Mouse (Mus musculus) stomach, embryonic 14.5 days (tissue): ENCODE results near the gene Hoxb5. TPM values are rescaled to one million over a fixed set of nuclear protein-coding genes. Genes with fewer than 3 reads are reported as not detected.

Source experiments
- ATAC-seq: fragments of 200-750 bp; cut with Nextera tagmentation; 2 replicates; pipeline ENCODE4 v1.8.0; 2017; ENCODE audit warnings: low read depth, moderate TSS enrichment; ENCODE audit not compliant: insufficient number of reproducible peaks, insufficient read depth, low FRiP score
- H3K27ac ChIP-seq: fragments of 300-500 bp; sonication (generic); 2 replicates; pipeline ENCODE4 v1.5.1; 2014; ENCODE audit warnings: mild to moderate bottlenecking, low read length, moderate library complexity, mixed read lengths
- H3K27me3 ChIP-seq: fragments of 300-500 bp; sonication (generic); 2 replicates; pipeline ENCODE4 v1.6.1; 2014; ENCODE audit warnings: low read length, control low read depth, mixed read lengths; ENCODE audit not compliant: control insufficient read depth, insufficient read depth
- H3K36me3 ChIP-seq: fragments of 300-500 bp; sonication (generic); 2 replicates; pipeline ENCODE4 v1.6.1; 2014; ENCODE audit warnings: mild to moderate bottlenecking, control low read depth, low read length, moderate library complexity, mixed read lengths; ENCODE audit not compliant: control insufficient read depth, insufficient read depth
- H3K4me1 ChIP-seq: fragments of 300-500 bp; sonication (generic); 2 replicates; pipeline ENCODE4 v1.6.1; 2014; ENCODE audit warnings: low read length, control low read depth, mixed read lengths; ENCODE audit not compliant: control insufficient read depth, insufficient read depth
- H3K4me2 ChIP-seq: fragments of 300-500 bp; sonication (generic); replicated peaks from 2 replicates; pipeline ENCODE4 v1.6.1; 2014; ENCODE audit warnings: low read depth, low read length, control low read depth
- H3K4me3 ChIP-seq: fragments of 300-500 bp; sonication (generic); 2 replicates; pipeline ENCODE4 v1.5.1; 2014; ENCODE audit warnings: low read depth, low read length, control low read depth
- H3K9ac ChIP-seq: fragments of 300-500 bp; sonication (generic); replicated peaks from 2 replicates; pipeline ENCODE4 v1.6.1; 2014; ENCODE audit warnings: low read depth, mild to moderate bottlenecking, control low read depth, low read length, moderate library complexity, mixed read lengths
- H3K9me3 ChIP-seq: fragments of 300-500 bp; sonication (generic); 2 replicates; pipeline ENCODE4 v1.6.1; 2016; ENCODE audit warnings: low read depth, low read length, control low read depth; ENCODE audit not compliant: control insufficient read depth
- WGBS: fragments of 180-500 bp; shearing (Covaris S2); extraction: QIAGEN DNeasy Blood & Tissue Kit; methylation state at CpG from one replicate; pipeline ENCODE4 v1.1.7; 2014; 5-methylcytosine and 5-hydroxymethylcytosine counted together
- polyA plus RNA-seq: library from polyadenylated mRNA; unstranded; fragments of >200 nt; fragmentation: Nextera tagmentation; extraction: Ambion mirVana; gene quantifications from 2 replicates; pipeline ENCODE4 v1.2.1, GENCODE M21; 2014

Hoxb5 gene
- polyA plus RNA-seq, 1 experiment from 2014 or later = 23.3 TPM

- H3K4me1 ChIP-seq = peaks cover 17% of the 10 kb centered on the region
- no peak overlapping the region for H3K4me2 ChIP-seq
- WGBS = 14% methylated on average over 1 of the region's 1 CpGs
- peaks cover 91% of the 10 kb centered on the region for H3K27me3 ChIP-seq
- ATAC-seq = no peak
- H3K4me3 ChIP-seq = no peak overlapping the region
- no peaks in the 10 kb centered on the region for H3K36me3 ChIP-seq
- H3K27ac ChIP-seq = no peak overlapping the region
- no peaks in the 10 kb centered on the region for H3K9me3 ChIP-seq
- H3K9ac ChIP-seq = no peak overlapping the region
These were observed 34.9 kb upstream of the Hoxb5 start for GRCm38 (mm10) chr11:96268031-96268745.

- Histone ChIP-seq H3K9ac (no peak overlapping the region), H3K27me3 (peaks cover 88% of the 10 kb centered on the region), H3K4me2 (no peak overlapping the region), H3K27ac (no peak overlapping the region), H3K4me1 (peaks cover 17% of the 10 kb centered on the region), H3K4me3 (no peak overlapping the region), H3K36me3 (no peaks in the 10 kb centered on the region), H3K9me3 (no peaks in the 10 kb centered on the region)
- no peak for ATAC-seq
- WGBS = 2% methylated on average over 19 of the region's 19 CpGs
These were observed 33.3 kb upstream of the Hoxb5 start for GRCm38 (mm10) chr11:96269869-96270268.

- H3K4me1 ChIP-seq = peaks cover 17% of the 10 kb centered on the region
- WGBS = under 1% methylated on average over 40 of the region's 40 CpGs
- no peak within 1 kb of the TSS for H3K27ac ChIP-seq
- peak within 1 kb of the TSS; percentile 24 for H3K4me3 ChIP-seq
- no peaks in the 10 kb centered on the region for H3K36me3 ChIP-seq
- peak within 1 kb of the TSS; percentile 35 for H3K4me2 ChIP-seq
- peaks cover 86% of the 10 kb centered on the region for H3K27me3 ChIP-seq
- ATAC-seq = no peak
- no peak within 1 kb of the TSS; the same call in 1 of the 2 replicates for H3K9ac ChIP-seq
- H3K9me3 ChIP-seq = no peaks in the 10 kb centered on the region
These were observed 32.1 kb upstream of the Hoxb5 start, which contains the start of gene Hoxb9 for GRCm38 (mm10) chr11:96270996-96271540. Gene Hoxb9, plus strand, starts transcription at chr11:96271457.

- WGBS = under 1% methylated on average over 52 of the region's 52 CpGs
- H3K27ac ChIP-seq = no peak overlapping the region
- H3K36me3 ChIP-seq = no peaks in the 10 kb centered on the region
- no peak overlapping the region; the same call in 1 of the 2 replicates for H3K9ac ChIP-seq
- peaks cover 17% of the 10 kb centered on the region for H3K4me1 ChIP-seq
- peaks cover 86% of the 10 kb centered on the region for H3K27me3 ChIP-seq
- H3K9me3 ChIP-seq = no peaks in the 10 kb centered on the region
- peak overlapping the region; percentile 35 for H3K4me2 ChIP-seq
- ATAC-seq = no peak
- H3K4me3 ChIP-seq = peak overlapping the region; percentile 24
These were observed 31.6 kb upstream of the Hoxb5 start for GRCm38 (mm10) chr11:96271541-96272011.

- Histone ChIP-seq H3K9ac (no peak overlapping the region), H3K27me3 (peaks cover 85% of the 10 kb centered on the region), H3K4me2 (peak overlapping the region; percentile 35), H3K4me3 (peak overlapping the region; percentile 24), H3K36me3 (no peaks in the 10 kb centered on the region), H3K27ac (no peak overlapping the region), H3K4me1 (peaks cover 17% of the 10 kb centered on the region), H3K9me3 (no peaks in the 10 kb centered on the region)
- 1% methylated on average over 52 of the region's 58 CpGs for WGBS
- ATAC-seq = no peak
These were observed 30.9 kb upstream of the Hoxb5 start for GRCm38 (mm10) chr11:96272024-96272921.

- Histone ChIP-seq H3K27ac (no peak overlapping the region), H3K4me2 (no peak overlapping the region), H3K27me3 (peaks cover 73% of the 10 kb centered on the region), H3K4me3 (no peak overlapping the region), H3K9me3 (no peaks in the 10 kb centered on the region), H3K4me1 (peaks cover 17% of the 10 kb centered on the region), H3K9ac (no peak overlapping the region), H3K36me3 (no peaks in the 10 kb centered on the region)
- no peak for ATAC-seq
- 10% methylated on average over 10 of the region's 10 CpGs for WGBS
These were observed 28.7 kb upstream of the Hoxb5 start for GRCm38 (mm10) chr11:96274428-96274827.

DNA sequence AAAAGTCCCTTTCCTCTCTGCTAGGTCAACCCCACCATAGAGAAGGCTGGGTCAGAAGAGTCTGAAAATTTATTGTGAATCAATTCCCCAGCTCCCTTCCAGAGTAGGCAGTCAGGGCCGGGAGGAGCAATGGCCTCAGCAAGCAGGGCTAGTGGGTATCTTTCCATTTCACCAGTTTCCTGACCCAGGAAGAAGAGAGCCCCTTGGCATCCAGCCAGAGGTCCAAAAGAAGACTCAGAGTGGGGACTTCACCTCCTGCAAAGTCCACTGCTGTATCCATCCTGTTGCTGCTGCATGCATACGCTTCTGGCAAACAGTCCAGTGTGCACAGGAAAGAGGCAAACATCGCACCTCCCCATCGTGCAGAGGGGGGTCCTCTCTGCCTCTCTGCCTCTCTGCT, 27.2 kb upstream of the Hoxb5 start:
- Histone ChIP-seq H3K27ac (no peak overlapping the region), H3K4me3 (no peak overlapping the region), H3K9me3 (no peaks in the 10 kb centered on the region), H3K9ac (no peak overlapping the region), H3K36me3 (no peaks in the 10 kb centered on the region), H3K4me1 (peaks cover 16% of the 10 kb centered on the region), H3K27me3 (peaks cover 65% of the 10 kb centered on the region), H3K4me2 (no peak overlapping the region)
- WGBS = 18% methylated on average over 4 of the region's 4 CpGs
- ATAC-seq = no peak
